Mouse (Mus musculus) C2C12 (cell line): ENCODE data around the gene Fau. TPM values are rescaled to one million over a fixed set of nuclear protein-coding genes. Genes with fewer than 3 reads are reported as not detected.
"Not testable (repeated sequence)": the region's sequence is repeated elsewhere in the genome, so short reads cannot be mapped to it uniquely, and the experiment has no call there.

Experiments
- H3K27me3 ChIP-seq: one replicate; pipeline ENCODE4 v1.6.1; 2011; ENCODE audit not compliant: control insufficient read depth, insufficient read depth, insufficient read length
- H3K36me3 ChIP-seq: one replicate; pipeline ENCODE4 v1.6.1; 2011; ENCODE audit not compliant: control insufficient read depth, insufficient read depth
- H3K4me3 ChIP-seq: one replicate; pipeline ENCODE4 v1.5.1; 2011; ENCODE audit warnings: mild to moderate bottlenecking, control low read depth; ENCODE audit not compliant: poor library complexity, insufficient read depth, severe bottlenecking
- H3K79me2 ChIP-seq: one replicate; pipeline ENCODE4 v1.6.1; 2011; ENCODE audit not compliant: control insufficient read depth, insufficient read depth
- H3K79me3 ChIP-seq: one replicate; pipeline ENCODE4 v1.6.1; 2011; ENCODE audit warnings: low read depth, control low read depth
- H3ac ChIP-seq: one replicate; pipeline ENCODE3; 2011; ENCODE audit warnings: low read depth; ENCODE audit not compliant: control insufficient read depth, insufficient read length
- CEBPB ChIP-seq: IDR thresholded peaks from one replicate; pipeline ENCODE4 v1.6.1; 2011; ENCODE audit warnings: low read depth, mild to moderate bottlenecking, control low read depth, moderate library complexity
- CTCF ChIP-seq: IDR thresholded peaks from one replicate; pipeline ENCODE4 v1.5.1; 2011; ENCODE audit not compliant: control insufficient read depth, insufficient read depth, insufficient read length
- FOSL1 ChIP-seq: IDR thresholded peaks from one replicate; pipeline ENCODE4 v1.8.0; 2011; ENCODE audit warnings: mild to moderate bottlenecking, low read length; ENCODE audit not compliant: poor library complexity, insufficient read depth, severe bottlenecking
- MAX ChIP-seq: IDR thresholded peaks from one replicate; pipeline ENCODE4 v1.6.1; 2011; ENCODE audit warnings: mild to moderate bottlenecking, control low read depth
- MYOD1 ChIP-seq: IDR thresholded peaks from one replicate; pipeline ENCODE4 v1.6.1; 2011; ENCODE audit warnings: low read depth; ENCODE audit not compliant: control insufficient read depth, insufficient read length
- MYOG ChIP-seq: IDR thresholded peaks from one replicate; pipeline ENCODE4 v1.6.1; 2011; ENCODE audit not compliant: control insufficient read depth, insufficient read length; ENCODE audit errors: extremely low read depth
- USF1 ChIP-seq: IDR thresholded peaks from one replicate; pipeline ENCODE4 v1.6.1; 2011; ENCODE audit warnings: low read depth, mild to moderate bottlenecking, control low read depth, moderate library complexity
- polyA plus RNA-seq: library from polyadenylated mRNA; unstranded; fragments of >200 nt; fragmentation: generic; extraction: Trizol; gene quantifications from one replicate; pipeline ENCODE4 v1.2.1, GENCODE M21; 2012; ENCODE audit warnings: missing spikeins

Fau gene
- polyA plus RNA-seq, 1 experiment: 2,541 TPM

- no peaks in the 10 kb centered on the region for H3K79me2 ChIP-seq
- H3K36me3 ChIP-seq: no peaks in the 10 kb centered on the region
- TF ChIP-seq FOSL1 (no peak), CEBPB (no peak), MYOG (no peak), MYOD1 (no peak), USF1 (no peak), CTCF (no peak), MAX (no peak)
- no peak overlapping the region for H3ac ChIP-seq
- no peaks in the 10 kb centered on the region for H3K79me3 ChIP-seq
- H3K4me3 ChIP-seq: no peak overlapping the region
- no peaks in the 10 kb centered on the region for H3K27me3 ChIP-seq
These were observed 17.6 kb upstream of the Fau start for GRCm38 (mm10) chr19:6040002-6040401.

- H3ac ChIP-seq: no peak overlapping the region
- H3K36me3 ChIP-seq: no peaks in the 10 kb centered on the region
- peaks cover under 1% of the 10 kb centered on the region for H3K79me3 ChIP-seq
- no peaks in the 10 kb centered on the region for H3K27me3 ChIP-seq
- H3K79me2 ChIP-seq: peaks cover 4% of the 10 kb centered on the region
- TF ChIP-seq MAX: no peak
- TF ChIP-seq CTCF: no peak
- no peak for TF ChIP-seq FOSL1
- TF ChIP-seq MYOD1: no peak
- no peak for TF ChIP-seq CEBPB
- TF ChIP-seq USF1: no peak
- TF ChIP-seq MYOG: no peak
- no peak overlapping the region for H3K4me3 ChIP-seq
These were observed 15.4 kb upstream of the Fau start for GRCm38 (mm10) chr19:6042293-6042692.

- not testable (repeated sequence) for H3K4me3 ChIP-seq, H3ac ChIP-seq, H3K36me3 ChIP-seq, H3K27me3 ChIP-seq
- peaks cover 20% of the 10 kb centered on the region for H3K79me2 ChIP-seq
- peaks cover 12% of the 10 kb centered on the region for H3K79me3 ChIP-seq
These were observed 13.5 kb upstream of the Fau start for GRCm38 (mm10) chr19:6044102-6044501.

GRCm38 (mm10) chr19:6045366-6046293 lies 12.0 kb upstream of the Fau start:
- Histone ChIP-seq H3ac (peak overlapping the region; percentile 58), H3K4me3 (peak overlapping the region; percentile 87), H3K27me3 (no peaks in the 10 kb centered on the region), H3K79me3 (peaks cover 14% of the 10 kb centered on the region), H3K79me2 (peaks cover 20% of the 10 kb centered on the region), H3K36me3 (peaks cover 25% of the 10 kb centered on the region)
- TF ChIP-seq MYOG (no peak), FOSL1 (no peak), MAX (no peak), CEBPB (no peak)

DNA sequence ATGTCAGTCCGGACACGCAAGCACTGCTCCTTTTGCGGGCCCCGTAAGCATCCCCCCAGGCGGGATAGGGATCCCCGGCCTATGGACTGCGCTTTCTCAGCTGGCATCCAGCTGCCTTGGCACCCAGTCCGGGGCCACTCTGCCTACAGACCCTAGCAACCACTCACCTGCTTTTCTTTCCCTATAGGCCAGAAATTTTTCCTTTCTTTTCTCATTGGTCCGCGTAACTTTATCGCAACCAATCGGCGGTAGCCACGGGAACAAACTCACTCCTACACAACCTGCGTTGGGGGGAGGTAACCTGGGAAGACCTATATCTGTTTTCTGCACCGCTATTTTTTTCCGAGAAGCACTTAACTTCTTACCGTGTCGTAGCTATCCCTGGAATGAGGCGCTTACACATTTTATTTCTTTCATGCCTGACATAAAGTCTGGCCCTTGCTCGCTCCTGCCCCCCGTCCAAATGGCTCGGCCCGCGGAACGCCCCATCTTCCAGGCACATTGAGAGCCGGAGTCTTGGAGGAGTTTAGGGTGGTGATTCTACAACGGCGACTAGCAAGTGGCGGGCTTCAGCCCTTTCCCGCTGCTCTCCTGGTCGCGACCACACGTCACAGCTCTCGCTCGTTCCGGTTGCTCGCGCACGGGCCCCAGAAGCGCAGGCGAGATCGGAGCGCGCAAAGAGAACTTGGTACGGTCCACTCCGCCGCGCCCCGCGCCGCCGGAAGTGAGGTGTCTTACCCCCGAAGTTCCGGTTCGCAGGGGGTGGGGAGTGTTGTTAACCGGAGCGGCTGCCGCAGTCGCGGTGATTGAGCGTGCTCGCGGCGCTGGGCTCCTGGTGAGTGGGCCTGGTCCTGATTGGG lies 11.1 kb upstream of the Fau start, which contains the start of gene Syvn1:
TSS of gene Syvn1 (plus strand) at position 283 of the 860 bp plus-strand sequence.
- Histone ChIP-seq H3ac (peak within 1 kb of the TSS; percentile 96), H3K4me3 (peak within 1 kb of the TSS; percentile 87), H3K27me3 (no peaks in the 10 kb centered on the region), H3K36me3 (peaks cover 33% of the 10 kb centered on the region), H3K79me3 (peaks cover 14% of the 10 kb centered on the region), H3K79me2 (peaks cover 20% of the 10 kb centered on the region)
- TF ChIP-seq CTCF (no peak), FOSL1 (no peak), USF1 (no peak), MAX (no peak)
